Mouse (Mus musculus): ENCODE results near the gene Rab7b.

Gene Rab7b

DNA sequence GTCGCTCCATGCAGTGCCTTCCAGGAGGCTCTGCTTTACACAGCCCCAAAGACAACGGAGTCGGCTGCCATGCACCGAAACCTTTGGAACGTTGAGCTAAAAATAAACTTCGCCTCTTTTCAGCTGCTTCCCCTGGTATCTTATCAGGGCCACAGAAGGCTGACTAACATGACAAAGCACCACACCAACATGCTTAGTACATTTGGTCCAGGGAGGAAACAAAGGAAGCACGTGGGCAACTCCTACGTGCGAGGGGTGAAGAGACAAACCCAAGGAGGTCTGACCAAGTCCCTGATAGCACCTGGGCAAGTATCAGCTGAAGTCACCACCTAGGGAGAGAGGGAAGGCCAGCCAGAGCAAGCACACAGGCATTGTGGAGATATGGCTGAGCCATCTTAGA lies 48.0 kb downstream of the Rab7b start:
- DNase-seq (ENCODE audit: extremely low spot score, low read depth, low spot score) = no peak

DNA sequence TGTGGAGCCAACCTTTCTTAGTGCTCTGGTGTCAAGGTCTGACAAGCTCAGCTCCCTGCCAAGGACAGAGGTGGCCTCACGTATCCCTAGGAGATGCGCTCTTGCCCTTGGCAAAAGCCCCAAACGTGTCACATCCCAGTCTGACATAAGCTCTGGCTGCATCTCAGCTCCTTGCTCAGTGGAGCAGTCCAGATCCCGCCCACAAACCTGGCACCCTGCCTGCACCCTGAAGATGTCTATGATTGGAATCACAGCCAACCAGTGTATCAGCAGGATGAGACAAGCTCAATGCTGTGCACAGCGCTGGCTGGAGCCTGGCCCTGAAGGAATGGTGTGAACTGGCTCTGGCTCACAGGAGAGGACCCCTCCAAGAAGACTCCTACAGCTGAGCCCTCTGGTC lies 48.8 kb downstream of the Rab7b start:
- DNase-seq (ENCODE audit: extremely low spot score, low read depth, low spot score) = no peak

DNA sequence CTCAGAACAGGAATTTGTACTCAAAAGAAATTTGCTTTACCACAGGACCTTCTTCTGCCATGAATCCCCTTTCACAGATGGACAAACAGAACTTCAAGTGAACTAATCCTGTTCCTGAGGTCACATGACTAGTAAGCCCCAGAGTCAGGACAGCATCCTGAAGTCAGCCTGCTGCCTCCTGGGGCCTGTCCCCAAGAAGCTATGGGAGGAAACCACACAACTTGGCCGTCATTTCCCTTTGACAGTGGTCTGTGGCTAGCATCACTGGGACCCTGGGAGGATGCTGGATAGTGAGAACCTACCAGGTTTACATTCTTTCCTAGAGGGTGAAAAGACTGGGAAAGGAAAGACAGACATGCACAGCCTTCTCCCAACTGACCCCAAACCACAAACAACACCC lies 50.3 kb downstream of the Rab7b start:
- no peak for DNase-seq (ENCODE audit: extremely low spot score, low read depth, low spot score)

DNA sequence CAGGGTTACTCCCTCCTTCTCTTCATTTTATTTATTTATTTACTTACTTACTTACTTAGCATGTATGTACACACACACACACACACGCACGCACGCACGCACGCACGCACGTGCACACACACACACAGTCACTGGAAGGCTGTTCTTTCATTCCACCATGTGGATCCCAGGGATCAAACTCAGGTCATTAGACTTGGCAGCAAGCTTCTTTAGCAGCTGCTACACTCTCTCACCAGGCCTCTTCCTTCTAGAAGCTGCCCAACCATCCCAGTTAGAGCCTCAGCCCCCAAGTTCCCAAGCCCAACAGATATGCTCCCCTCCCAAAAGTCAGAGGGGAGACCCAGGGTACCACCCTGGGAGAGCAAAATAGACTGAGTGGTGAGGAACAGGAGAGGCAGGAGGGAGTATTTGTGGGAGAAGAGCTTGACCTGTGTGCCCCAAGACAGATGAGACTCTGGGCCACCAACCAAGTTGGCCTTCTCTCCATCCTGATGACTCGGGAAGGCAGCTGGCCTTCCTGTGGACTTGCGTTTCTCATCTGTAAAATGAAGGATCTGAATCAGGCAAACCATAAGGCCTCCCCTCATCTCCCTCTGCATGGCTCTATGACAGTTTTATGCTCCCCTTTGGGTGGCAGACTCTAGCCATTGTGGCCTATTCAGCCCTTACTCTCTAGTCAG lies 51.1 kb downstream of the Rab7b start:
- DNase-seq (ENCODE audit: extremely low spot score, low read depth, low spot score) = no peak

DNA sequence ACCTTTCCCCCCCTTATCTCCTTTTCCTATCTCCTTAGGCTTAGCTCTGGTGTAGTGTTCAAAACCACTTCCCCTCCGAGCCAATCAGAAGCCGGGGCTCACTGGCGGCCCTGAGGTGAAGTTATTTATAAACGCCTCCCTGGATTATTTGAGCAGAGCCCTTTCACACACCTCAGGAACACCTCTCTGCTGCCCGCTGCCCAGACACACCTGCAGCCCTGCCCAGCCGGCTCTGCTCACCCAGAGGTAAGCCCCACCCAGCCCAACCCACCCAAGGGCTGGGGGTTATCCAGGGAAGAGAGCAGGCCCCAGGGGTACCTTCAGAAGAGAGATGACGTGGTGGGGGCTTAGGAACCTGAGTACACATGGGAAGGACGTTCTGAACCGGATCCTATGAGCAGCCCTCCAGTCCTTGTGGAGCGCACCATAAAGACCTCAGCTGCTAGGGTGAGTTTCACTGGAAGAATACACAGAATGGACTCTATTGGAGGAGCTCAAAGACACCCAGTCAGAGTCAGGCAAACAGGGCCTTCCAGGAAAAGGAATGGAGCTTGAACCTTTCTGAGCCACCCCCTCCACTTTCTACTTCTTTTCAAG lies 55.5 kb downstream of the Rab7b start, which contains the start of gene Slc26a9:
Slc26a9 (plus strand) TSS at position 155 of the 597 bp plus-strand sequence.
- DNase-seq (ENCODE audit: extremely low spot score, low read depth, low spot score) = no peak

DNA sequence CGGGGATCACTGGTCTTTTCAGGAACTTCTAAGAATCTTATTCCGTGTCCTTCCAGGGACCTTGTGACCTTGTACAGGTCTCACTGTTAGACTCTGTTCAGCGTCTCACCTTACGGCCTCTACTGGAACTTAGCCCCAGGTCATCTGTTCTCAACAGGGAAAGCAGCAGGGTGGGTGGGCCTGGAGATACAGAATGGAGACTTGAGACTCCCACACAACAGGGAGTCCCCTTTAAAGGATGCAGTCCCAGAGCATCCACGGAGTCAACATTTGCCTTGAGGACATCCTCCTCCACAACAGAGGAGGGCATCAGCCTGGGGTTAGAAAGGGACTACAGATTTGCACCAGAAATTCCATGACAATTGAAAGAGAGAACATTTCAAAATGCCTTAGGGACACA lies 56.9 kb downstream of the Rab7b start:
- no peak for DNase-seq (ENCODE audit: extremely low spot score, low read depth, low spot score)

DNA sequence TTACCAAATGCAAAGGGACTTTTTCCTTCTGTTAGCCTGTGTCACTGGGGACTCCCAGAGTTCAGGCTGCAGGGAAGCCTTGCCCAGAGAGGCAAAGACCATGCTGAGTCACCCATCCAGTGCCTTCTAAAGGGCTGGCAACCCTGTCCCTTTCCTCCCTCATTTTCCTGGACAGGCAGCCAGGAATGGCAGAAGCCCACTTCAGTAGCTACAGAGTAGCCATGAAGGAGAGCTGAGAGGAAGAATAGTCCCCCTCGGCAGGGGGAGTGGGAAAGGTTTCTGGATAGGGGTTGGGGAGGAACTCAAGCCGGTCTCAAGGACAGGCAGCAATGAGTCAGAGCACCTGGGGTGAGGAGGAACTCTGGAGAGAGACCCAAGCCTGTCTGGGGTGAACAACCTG lies 59.3 kb downstream of the Rab7b start:
- no peak for DNase-seq (ENCODE audit: extremely low spot score, low read depth, low spot score)

DNA sequence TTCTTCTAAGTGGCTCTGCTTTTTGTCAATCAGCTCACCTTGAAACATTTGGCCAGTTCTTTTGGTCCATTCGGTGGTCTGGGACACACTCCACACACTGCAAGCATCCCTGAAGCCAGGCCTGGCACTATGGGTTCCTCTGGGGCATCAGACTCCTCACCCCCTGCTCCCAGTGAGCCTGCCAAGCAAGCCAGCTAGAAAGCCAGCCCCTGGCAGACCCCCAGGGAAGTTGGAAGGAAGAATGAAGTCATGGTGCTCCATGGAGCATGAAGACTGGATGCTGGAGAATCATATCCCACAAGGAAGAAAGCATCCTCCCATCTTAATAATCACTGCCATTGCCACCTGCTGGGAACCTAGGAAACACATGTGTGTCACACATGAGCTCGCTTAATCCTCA lies 60.1 kb downstream of the Rab7b start:
- no peak for DNase-seq (ENCODE audit: extremely low spot score, low read depth, low spot score)

DNA sequence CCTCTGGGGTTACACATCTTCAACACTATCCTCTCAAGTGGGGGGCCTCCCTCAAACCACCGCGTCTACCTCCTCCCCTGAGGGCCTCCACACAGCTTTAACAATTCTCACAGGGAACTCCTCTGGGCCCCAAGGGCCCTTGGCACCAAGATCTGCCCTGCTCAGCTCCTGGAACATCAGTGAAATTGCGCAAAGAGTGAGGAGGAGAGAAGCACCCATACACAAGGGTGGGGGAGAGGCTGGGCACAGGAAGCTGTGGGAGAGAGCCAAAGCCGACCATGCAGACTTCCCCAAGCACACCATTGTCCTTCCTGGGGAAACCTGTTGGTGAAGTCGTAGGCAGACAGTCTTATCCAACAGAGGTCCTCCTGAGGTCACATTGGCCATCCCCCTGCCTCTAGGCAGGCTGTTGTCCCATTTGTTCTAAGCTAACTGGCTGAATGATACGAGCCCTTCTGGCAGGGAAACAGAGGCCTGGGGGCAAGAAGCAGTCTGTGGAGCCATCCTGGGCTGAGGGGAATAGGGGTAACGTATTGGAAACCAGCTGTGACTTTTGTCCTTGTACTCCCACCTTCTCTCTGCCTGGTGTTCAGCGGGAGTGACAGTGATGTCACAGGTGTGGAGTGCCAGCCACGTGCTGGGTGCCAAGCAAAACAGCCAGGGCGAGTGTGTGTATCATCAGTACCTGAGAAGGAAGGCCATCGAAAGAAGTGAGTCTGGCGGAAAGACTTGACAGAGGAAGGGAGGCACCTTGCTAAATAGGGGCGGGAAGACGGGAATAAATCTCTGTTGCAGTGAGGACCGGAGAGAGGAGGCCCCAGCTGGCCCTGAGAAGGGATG lies 61.4 kb downstream of the Rab7b start:
- DNase-seq (ENCODE audit: extremely low spot score, low read depth, low spot score) = no peak

DNA sequence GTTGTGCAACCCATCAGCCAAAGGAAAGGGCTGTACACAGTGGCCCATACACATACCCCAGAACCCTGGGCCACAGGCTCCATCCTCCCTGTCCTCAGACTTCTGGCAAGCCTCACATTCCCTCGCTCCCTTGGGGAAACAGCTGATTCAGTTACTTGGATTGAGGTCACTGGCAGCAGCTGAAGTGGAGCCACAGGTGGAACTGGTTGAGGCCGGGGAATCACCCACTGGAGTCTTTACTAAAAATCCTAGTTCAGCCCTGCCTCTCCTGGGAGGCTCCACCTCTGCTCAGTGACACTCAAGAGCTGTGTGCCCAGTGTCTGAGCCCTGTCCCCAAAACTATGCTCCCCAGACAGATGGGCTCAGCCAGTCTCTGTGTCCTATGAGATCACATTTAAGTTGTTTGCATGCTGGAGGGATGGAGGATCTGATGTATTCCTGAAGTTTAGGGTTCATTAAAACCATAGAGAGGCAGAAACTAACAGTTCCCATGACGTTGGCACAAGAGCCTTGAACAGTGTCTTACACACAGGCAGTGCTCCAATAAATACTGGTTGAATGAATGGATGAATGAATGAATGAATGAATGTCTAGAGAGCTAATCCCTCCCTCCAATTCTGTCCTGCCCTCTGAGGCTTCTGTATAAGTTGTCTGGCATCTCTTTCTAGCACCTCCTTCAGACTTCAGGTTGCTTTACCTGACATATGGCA lies 62.8 kb downstream of the Rab7b start:
- DNase-seq (ENCODE audit: extremely low spot score, low read depth, low spot score) = no peak

DNA sequence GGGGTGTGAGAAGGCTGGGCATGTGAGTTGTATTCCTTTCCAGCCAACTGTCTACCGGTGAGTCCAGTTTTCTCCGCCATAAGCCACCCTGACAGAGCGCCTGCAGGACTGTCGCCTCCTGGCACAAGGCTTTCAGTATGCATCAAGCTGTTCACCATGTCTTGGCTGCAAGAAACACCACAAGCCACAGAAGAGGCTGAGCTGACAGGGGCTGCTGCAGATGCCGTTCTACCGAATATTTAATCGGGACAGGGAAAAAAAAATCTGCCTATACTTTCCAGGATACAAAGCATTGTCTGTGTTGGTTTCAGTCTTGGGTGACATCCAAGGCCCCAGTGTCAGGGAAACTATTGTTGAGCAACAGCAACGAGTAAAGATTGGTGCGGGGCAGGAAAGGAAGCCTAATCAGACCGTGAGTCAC lies 63.4 kb downstream of the Rab7b start:
- no peak for DNase-seq (ENCODE audit: extremely low spot score, low read depth, low spot score)

DNA sequence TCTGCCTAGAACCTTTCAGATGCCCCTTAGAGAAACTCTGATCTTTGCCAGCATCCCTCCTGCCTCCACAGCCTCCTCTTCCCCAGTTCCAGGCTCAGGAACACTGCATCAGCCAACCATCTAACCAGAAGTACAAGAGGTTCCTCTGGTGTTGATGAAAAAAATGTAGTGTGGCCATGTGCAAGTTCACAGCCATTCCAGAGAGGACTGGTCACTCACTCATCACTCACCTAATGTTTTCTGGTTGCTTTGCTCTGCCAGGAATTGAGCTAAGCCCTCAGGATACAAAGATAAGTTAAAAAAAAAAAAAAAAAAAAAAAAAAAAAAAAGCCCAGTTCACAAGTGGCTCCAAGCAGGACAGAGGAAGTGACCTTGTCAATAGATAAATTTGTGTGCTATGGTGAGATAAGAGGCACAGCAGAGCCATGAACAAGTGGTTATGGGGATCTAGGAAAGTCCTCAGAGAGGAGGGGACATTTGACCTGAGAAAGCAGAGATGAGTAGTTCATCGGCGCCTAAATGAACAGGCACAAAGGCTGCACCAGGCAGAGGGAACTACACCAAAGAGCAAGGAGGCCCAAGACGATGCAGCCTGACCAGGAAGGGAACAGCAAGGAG lies 65.8 kb downstream of the Rab7b start:
- no peak for DNase-seq (ENCODE audit: extremely low spot score, low read depth, low spot score)

DNA sequence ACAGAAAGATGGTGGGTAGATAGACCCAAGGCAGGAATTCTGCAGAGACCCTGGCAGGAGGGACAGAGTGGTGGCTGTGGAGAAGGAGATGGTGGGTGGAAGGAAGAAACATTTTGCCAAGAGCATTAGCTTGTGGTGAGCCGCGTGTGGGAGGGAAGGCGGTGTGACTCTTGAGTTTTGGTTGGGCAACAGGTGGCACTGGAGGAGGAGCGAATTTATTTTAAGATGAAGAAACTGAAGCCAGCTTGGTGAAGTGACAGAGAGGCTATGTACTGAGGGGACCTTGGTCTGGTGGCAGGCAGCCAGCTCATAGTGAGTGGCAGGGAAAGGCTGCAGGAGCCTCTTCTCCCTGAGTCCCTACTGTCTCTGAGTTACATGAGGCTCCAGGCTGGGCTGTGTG lies 66.4 kb downstream of the Rab7b start:
- no peak for DNase-seq (ENCODE audit: extremely low spot score, low read depth, low spot score)

DNA sequence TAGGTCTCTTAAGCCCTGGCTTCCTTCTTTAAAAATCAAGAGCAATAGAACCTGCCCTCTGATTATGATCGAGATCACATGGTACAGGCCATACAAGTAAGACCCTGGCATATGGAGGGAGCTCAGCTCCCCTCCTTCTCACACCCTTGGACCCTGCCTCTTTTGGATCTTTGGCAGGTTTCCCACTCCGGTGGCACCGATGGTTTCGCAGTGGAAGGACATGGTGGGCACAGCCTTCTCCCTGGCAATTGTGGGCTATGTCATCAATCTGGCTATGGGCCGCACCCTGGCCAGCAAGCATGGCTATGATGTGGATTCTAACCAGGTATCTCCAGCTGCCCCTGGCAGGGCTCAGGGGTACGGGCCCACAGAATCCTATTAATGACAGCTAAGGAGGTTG lies 68.7 kb downstream of the Rab7b start:
- DNase-seq (ENCODE audit: extremely low spot score, low read depth, low spot score) = no peak

DNA sequence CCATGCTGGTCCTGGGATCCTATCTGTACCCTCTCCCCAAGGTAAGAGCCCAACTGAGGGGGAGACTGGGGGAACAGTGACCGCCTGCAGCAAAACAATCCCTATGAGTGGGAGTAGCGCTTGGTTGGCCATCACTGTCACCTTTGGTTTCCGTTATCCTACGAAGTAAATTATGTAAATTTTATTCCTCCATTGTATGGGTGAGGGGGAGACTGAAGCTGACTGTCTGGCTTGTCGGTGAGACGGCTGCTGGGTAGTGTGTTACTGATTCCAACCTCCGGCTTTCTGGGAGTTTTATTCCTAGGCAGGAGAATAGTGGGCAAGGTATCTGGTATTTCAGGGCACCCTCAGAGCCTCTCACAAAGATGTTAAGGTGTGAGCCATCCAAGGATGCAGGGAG lies 70.3 kb downstream of the Rab7b start:
- DNase-seq (ENCODE audit: extremely low spot score, low read depth, low spot score) = no peak

DNA sequence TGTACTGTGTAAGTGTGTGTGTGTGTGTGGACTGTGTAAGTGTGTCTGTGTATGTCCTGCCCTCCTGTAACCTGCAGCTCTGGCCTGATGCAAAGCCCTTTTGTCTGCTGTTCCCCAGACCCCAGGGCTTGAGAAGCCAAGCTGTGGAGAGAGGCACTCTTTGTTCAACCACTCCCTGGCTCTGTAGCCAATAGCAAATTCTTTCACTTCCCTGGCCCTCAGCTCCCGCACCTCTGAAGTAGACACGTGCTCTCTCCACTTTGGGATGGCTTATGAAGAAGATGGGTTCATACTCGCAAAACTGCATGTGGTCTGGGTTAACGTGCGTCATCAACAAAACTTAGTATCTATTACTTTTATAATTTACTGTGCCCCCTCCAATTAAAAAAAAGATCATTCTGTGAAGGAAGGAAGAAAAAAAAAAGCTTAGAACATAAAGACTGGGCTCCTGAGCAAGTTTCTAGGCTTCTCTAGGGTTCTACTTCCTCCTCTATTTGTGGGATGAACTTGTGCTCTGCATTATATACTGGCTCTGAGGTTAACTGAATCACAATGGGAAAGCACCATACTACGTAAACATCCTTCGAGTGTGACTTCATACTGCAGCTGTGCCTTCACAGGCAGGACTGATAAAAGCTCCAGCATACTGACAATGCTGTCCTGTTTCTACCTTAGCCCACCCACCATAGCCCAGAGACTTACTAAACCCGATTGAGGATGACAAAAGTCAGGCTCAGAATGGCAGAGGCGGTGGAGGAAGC lies 71.4 kb downstream of the Rab7b start:
- no peak for DNase-seq (ENCODE audit: extremely low spot score, low read depth, low spot score)

DNA sequence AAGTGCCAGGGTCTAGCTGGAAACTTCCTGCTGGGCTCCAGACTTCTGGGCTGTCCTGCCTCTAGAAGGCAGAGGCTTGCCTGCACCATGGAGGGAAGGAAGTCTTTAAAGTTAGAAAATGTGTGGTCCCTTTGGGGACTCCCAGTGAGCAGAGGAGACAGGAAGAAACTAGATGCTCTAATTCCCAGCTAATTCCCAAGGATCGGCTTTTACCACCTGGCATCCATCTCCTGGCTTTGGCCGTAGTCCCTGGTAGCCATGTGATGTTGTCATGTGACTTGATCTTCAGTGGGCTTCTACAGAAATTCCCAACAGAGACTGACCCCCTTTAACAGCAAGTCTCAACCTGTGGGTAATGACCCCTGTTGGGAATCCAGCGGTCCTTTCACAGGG lies 71.9 kb downstream of the Rab7b start:
- DNase-seq (ENCODE audit: extremely low spot score, low read depth, low spot score) = no peak

DNA sequence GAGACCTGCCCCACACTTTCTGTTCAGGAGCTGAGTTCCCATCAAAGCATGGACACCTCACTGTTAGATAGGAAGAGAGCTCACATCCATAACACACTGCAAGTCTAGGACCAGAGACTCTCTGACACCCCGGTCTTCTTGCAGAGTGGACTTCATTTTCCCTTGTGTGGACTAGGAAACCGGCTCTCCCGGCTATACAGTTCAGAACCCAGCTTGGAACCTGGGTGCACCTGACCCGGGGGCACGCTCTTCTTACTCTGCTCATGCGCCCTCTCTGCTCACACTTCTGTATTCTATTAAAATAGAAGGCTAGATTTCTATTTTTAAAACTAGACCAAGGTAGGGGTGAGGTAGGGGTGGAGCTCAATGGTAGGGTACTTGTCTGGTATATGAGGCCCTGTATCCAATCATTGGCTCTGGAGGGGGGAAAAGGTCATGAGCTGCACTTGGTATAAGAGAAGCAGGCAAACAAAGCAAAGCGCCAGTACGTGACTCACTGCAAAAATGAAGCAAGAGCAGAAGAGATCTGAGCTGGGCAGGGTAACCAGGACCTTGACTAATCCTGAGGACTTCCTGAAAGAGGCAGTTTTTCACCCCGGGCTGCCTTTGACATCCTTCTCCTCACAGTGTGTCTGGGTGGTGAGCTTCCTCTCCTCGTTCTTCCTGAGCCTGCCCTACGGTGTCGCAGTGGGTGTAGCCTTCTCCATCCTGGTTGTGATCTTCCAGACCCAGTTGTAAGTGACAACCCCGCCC lies 72.8 kb downstream of the Rab7b start:
- DNase-seq (ENCODE audit: extremely low spot score, low read depth, low spot score) = no peak

DNA sequence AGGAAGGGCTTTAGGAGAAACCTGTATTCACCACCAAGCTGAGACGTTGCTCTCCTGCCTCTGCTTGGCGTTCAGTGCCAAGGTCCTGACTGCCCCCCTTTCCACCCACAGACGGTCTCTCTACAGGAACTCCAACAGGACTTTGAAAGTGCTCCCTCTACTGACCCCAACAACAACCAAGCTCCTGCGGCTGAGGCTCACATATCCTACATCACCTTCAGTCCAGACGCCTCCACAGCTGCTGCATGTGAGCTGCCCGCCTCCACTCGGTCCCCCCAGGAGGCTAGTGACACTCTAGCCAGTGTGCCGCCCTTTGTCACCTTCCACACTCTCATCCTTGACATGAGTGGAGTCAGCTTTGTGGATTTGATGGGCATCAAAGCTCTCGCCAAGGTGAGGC lies 75.2 kb downstream of the Rab7b start:
- no peak for DNase-seq (ENCODE audit: extremely low spot score, low read depth, low spot score)

Measured in hindlimb bud, embryonic 11.5 days (tissue).